Comparison of ENCODE assay signal across 20 mouse cellular contexts in genomic region chr17:30530542-30530940, GRCm38 (mm10). TPM values are rescaled to one million over a fixed set of nuclear protein-coding genes. Genes with fewer than 3 reads are reported as not detected.
A peak's percentile ranks its signal among the peaks of the same experiment; 100 is the strongest.
DNase-seq lines count a peak whose midpoint lies in the region; ATAC-seq and TF ChIP-seq lines count a peak whose summit lies in the region.
"Had no signal": no experiment of that assay in that cellular context is flagged by ENCODE, and none has a peak within 500 bp of the region (broad histone marks: within the 10 kb centered on the region; RNA-seq: fewer than 3 reads in every experiment).

No protein-coding gene starts in this region.

- no peak for ATAC-seq in CD4-positive, CD25-positive, alpha-beta regulatory T cell, adult 4 months
- ATAC-seq: forebrain, embryonic 15.5 days; Patski had no signal

- DNase-seq in CD4-positive, CD25-positive, alpha-beta regulatory T cell, adult 2 months (ENCODE audit: low read depth, low spot score), result peak; percentile 30
- no peak for DNase-seq in layer of hippocampus, adult 2 months (ENCODE audit: low spot score in 2 of 2)
- no peak for DNase-seq in layer of hippocampus, postnatal 10 days (ENCODE audit: low spot score in 2 of 2)
- peak; percentile 40 for DNase-seq in brain, adult 2 months (ENCODE audit: low read depth, low spot score)
- DNase-seq in induced T-regulatory cell, adult 2 months (ENCODE audit: low read depth), result peak; percentile 13
- DNase-seq in T-cell, adult 2 months (ENCODE audit: low spot score), result no peak
- DNase-seq: adrenal gland, adult 2 months; adrenal gland, postnatal 10 days; adrenal gland, postnatal 36 days; B cell, adult 2 months; cerebellum, adult 11-12 months; cerebellum, adult 2 months; cerebellum, adult 9-10 months; cerebellum, postnatal 25 days; forebrain, postnatal 0 days had no signal

- H3K27ac ChIP-seq in layer of hippocampus, adult 2 months, result peak overlapping the region; percentile 67
- H3K27ac ChIP-seq: embryonic facial prominence, embryonic 10.5 days; forebrain, embryonic 15.5 days had no signal

- TF ChIP-seq CTCF in layer of hippocampus, adult 2 months (conservative IDR thresholded peaks at IDR 0.05), result no peak

- no peak overlapping the region for H3K4me3 ChIP-seq in layer of hippocampus, adult 2 months
- H3K4me3 ChIP-seq: embryonic facial prominence, embryonic 10.5 days; embryonic facial prominence, embryonic 12.5 days; forebrain, embryonic 15.5 days had no signal

RNA-seq across cellular contexts. Expression of gene Btbd9, which starts 45.7 kb away (rescaled TPM):
- polyA plus RNA-seq in CD4-positive, CD25-positive, alpha-beta regulatory T cell, adult 4 months (2017; shearing (Covaris generic)), result 10 to 100 TPM; 58.9 to 82.9 TPM
- 100 to 1,000 TPM; 168 to 187 TPM for total RNA-seq in layer of hippocampus, adult 2 months (2021)
- 100 to 1,000 TPM; 104 to 109 TPM for total RNA-seq in layer of hippocampus, postnatal 10 days (2021)

Comparison
In these comparisons a context has a peak if more than half of its experiments do, and no peak if none do; other contexts are left out.
1. DNase-seq: peak in CD4-positive, CD25-positive, alpha-beta regulatory T cell, adult 2 months (single experiment), brain, adult 2 months (single experiment) and induced T-regulatory cell, adult 2 months (single experiment); none in layer of hippocampus, adult 2 months (0 of 2), layer of hippocampus, postnatal 10 days (0 of 2) and T-cell, adult 2 months (single experiment).